Mouse (Mus musculus): ENCODE results near the gene Dclk1. TPM values are rescaled to one million over a fixed set of nuclear protein-coding genes. Genes with fewer than 3 reads are reported as not detected.

Dclk1 gene
- polyA plus RNA-seq, 1 experiment from 2014 or later: 99.0 TPM

DNA sequence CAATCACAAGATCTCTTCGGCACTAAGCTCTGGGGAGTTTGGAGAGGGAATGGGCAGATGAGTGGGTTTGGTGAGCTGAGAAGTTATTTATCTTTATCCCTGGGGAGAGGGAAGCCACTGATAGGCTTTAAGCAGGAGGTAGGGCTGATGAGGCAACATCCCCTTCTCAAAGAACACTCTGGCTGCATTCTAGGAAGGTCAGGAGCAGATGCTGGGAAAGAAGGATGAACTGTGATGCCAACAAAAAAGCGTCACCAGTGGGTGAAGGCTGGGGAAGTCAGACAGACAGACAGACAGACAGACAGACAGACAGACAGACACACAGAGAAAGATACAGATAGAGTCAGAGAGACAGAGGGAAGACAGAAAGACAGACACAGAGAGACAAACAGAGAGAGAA lies 304.9 kb downstream of the Dclk1 start:
- ATAC-seq (ENCODE audit: insufficient read depth, low FRiP score, low TSS enrichment) (no peak), DNase-seq (ENCODE audit: low spot score) (no peak)
- Histone ChIP-seq H3K4me3 (ENCODE audit: low read depth, low read length) (no peak overlapping the region), H3K9me3 (ENCODE audit: control insufficient read depth, low read length) (no peaks in the 10 kb centered on the region), H3K36me3 (ENCODE audit: control insufficient read depth, insufficient read depth, low read length) (no peaks in the 10 kb centered on the region), H3K9ac (ENCODE audit: low read length) (no peak overlapping the region), H3K27me3 (ENCODE audit: control insufficient read depth, insufficient read depth, low read length) (no peaks in the 10 kb centered on the region), H3K4me2 (ENCODE audit: low read depth) (no peak overlapping the region), H3K27ac (ENCODE audit: low read depth, low read length) (no peak overlapping the region), H3K4me1 (ENCODE audit: control insufficient read depth, insufficient read depth, low read length) (peaks cover 11% of the 10 kb centered on the region; the same call in 1 of the 2 replicates)
- 80% methylated on average over 2 of the region's 2 CpGs for WGBS

DNA sequence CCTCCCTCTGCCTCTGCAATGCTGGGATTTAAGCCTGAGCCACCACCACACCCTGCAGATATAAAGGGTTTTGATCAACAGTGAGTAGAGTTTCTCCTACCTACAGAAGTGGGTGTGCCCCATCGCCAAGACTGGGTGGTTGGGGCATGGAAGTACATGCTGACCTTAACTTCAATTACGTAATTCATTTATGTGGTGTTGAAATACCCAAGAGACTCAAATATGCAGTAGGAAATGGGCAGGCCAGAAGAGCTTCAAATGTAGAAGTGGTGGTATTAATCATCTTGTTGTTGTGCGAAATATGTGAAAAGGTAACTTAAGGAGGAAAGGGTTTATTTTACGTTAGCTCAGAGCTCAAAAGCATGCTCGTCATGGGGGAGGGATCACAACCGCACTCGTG lies 307.2 kb downstream of the Dclk1 start:
- DNase-seq (ENCODE audit: low spot score) (no peak), ATAC-seq (ENCODE audit: insufficient read depth, low FRiP score, low TSS enrichment) (no peak)
- Histone ChIP-seq H3K9ac (ENCODE audit: low read length) (no peak overlapping the region), H3K27ac (ENCODE audit: low read depth, low read length) (no peak overlapping the region), H3K4me2 (ENCODE audit: low read depth) (no peak overlapping the region), H3K9me3 (ENCODE audit: control insufficient read depth, low read length) (no peaks in the 10 kb centered on the region), H3K27me3 (ENCODE audit: control insufficient read depth, insufficient read depth, low read length) (no peaks in the 10 kb centered on the region), H3K4me3 (ENCODE audit: low read depth, low read length) (no peak overlapping the region), H3K4me1 (ENCODE audit: control insufficient read depth, insufficient read depth, low read length) (peaks cover 2% of the 10 kb centered on the region; the same call in 1 of the 2 replicates), H3K36me3 (ENCODE audit: control insufficient read depth, insufficient read depth, low read length) (no peaks in the 10 kb centered on the region)
- WGBS: 89% methylated on average over 7 of the region's 7 CpGs

DNA sequence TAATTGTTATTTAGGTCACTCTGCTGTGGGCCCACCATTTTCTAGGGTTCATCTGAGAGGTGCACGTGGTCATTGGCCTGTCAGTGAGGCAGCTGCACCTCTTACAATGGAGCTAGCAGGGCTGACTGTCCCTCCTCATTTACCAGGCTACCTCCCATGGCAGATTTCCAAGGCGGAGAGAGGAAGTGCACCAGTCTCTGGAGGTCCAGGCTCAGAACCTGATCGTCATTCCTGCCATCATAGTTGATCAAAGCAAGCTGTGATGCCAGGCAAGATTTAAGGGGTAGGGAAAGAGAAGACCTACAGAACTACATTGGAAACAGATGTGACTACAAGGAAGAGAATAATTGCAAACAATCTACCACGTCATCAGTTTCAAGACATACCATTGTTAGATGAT lies 308.8 kb downstream of the Dclk1 start:
- no peaks in the 10 kb centered on the region for H3K36me3 ChIP-seq (ENCODE audit: control insufficient read depth, insufficient read depth, low read length)
- ATAC-seq (ENCODE audit: insufficient read depth, low FRiP score, low TSS enrichment) (no peak), DNase-seq (ENCODE audit: low spot score) (no peak)
- no peak overlapping the region for H3K4me3 ChIP-seq (ENCODE audit: low read depth, low read length)
- H3K27me3 ChIP-seq (ENCODE audit: control insufficient read depth, insufficient read depth, low read length): no peaks in the 10 kb centered on the region
- no peaks in the 10 kb centered on the region for H3K9me3 ChIP-seq (ENCODE audit: control insufficient read depth, low read length)
- H3K4me2 ChIP-seq (ENCODE audit: low read depth): no peak overlapping the region
- no peak overlapping the region for H3K27ac ChIP-seq (ENCODE audit: low read depth, low read length)
- WGBS: 71% methylated on average over 4 of the region's 4 CpGs
- H3K4me1 ChIP-seq (ENCODE audit: control insufficient read depth, insufficient read depth, low read length): no peaks in the 10 kb centered on the region
- no peak overlapping the region for H3K9ac ChIP-seq (ENCODE audit: low read length)

DNA sequence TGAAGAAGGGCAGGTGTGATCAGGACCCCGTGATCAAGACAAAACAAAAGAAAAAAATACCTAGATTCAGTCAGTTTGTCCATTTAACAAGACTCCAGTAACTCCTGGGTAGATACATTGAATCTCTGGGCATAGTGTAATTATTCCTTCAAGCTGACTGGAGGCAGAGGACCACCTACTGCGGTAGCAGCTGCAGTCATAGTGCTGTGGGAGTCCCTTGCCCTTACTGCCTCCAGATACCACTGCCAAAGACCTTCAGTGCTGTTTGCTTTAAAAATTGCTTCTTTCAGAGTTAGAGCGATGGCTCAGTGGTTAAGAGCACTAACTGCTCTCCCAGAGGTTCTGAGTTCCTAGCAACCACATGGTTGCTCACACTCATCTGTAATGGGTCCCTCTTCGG lies 309.7 kb downstream of the Dclk1 start:
- no peak overlapping the region for H3K9ac ChIP-seq (ENCODE audit: low read length)
- DNase-seq (ENCODE audit: low spot score) (no peak), ATAC-seq (ENCODE audit: insufficient read depth, low FRiP score, low TSS enrichment) (no peak)
- H3K4me1 ChIP-seq (ENCODE audit: control insufficient read depth, insufficient read depth, low read length): no peaks in the 10 kb centered on the region
- H3K27ac ChIP-seq (ENCODE audit: low read depth, low read length): no peak overlapping the region
- no peaks in the 10 kb centered on the region for H3K9me3 ChIP-seq (ENCODE audit: control insufficient read depth, low read length)
- no peaks in the 10 kb centered on the region for H3K27me3 ChIP-seq (ENCODE audit: control insufficient read depth, insufficient read depth, low read length)
- H3K4me3 ChIP-seq (ENCODE audit: low read depth, low read length): no peak overlapping the region
- no peak overlapping the region for H3K4me2 ChIP-seq (ENCODE audit: low read depth)
- 88% methylated on average over 4 of the region's 4 CpGs for WGBS
- H3K36me3 ChIP-seq (ENCODE audit: control insufficient read depth, insufficient read depth, low read length): no peaks in the 10 kb centered on the region

DNA sequence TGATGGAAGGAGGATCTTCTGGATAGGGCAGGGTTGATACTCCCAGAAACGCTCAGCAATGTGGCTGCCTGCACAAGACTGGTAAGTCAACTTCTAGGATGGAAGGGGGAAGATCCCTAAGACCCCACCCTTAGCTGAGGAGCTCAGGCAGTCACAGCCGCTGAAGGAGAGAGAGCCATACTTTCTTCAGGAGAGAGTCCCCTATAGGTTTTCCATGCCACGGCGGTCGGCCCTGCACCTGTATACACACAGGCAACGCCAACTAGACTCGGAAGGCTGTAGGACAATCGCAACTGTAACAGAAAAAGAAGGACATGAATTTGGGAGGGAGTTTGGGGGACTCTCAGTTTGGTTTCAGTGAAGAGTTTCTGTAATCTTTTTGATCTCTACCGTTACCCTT lies 310.9 kb downstream of the Dclk1 start:
- WGBS: 94% methylated on average over 9 of the region's 9 CpGs
- H3K27me3 ChIP-seq (ENCODE audit: control insufficient read depth, insufficient read depth, low read length): no peaks in the 10 kb centered on the region
- no peak overlapping the region for H3K4me2 ChIP-seq (ENCODE audit: low read depth)
- no peak for ATAC-seq (ENCODE audit: insufficient read depth, low FRiP score, low TSS enrichment)
- H3K9me3 ChIP-seq (ENCODE audit: control insufficient read depth, low read length): no peaks in the 10 kb centered on the region
- H3K36me3 ChIP-seq (ENCODE audit: control insufficient read depth, insufficient read depth, low read length): no peaks in the 10 kb centered on the region
- no peak for DNase-seq (ENCODE audit: low spot score)
- H3K27ac ChIP-seq (ENCODE audit: low read depth, low read length): no peak overlapping the region
- H3K4me3 ChIP-seq (ENCODE audit: low read depth, low read length): no peak overlapping the region
- no peak overlapping the region for H3K9ac ChIP-seq (ENCODE audit: low read length)
- no peaks in the 10 kb centered on the region for H3K4me1 ChIP-seq (ENCODE audit: control insufficient read depth, insufficient read depth, low read length)

DNA sequence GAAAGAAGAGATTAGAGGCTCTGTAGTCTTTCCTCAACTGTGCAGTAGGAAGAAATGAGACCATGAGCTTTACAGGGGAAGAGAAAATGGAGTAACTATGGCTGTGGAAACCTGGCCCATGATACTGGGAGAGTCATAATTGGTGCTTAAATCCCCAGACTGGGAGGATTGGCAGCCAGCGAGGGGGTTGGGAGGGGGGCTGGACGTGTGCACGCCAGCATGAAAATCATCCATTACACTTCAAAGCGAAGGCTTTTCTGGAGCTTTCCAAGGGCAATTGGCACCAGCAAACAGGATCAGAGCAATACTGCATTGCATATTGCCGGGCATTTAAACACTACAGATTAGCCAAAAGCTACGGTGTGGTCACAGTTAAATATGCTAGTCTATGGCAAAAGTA lies 313.7 kb downstream of the Dclk1 start:
- Histone ChIP-seq H3K4me1 (ENCODE audit: control insufficient read depth, insufficient read depth, low read length) (no peaks in the 10 kb centered on the region), H3K4me3 (ENCODE audit: low read depth, low read length) (no peak overlapping the region), H3K9me3 (ENCODE audit: control insufficient read depth, low read length) (no peaks in the 10 kb centered on the region), H3K36me3 (ENCODE audit: control insufficient read depth, insufficient read depth, low read length) (no peaks in the 10 kb centered on the region), H3K4me2 (ENCODE audit: low read depth) (no peak overlapping the region), H3K27me3 (ENCODE audit: control insufficient read depth, insufficient read depth, low read length) (no peaks in the 10 kb centered on the region), H3K27ac (ENCODE audit: low read depth, low read length) (no peak overlapping the region), H3K9ac (ENCODE audit: low read length) (no peak overlapping the region)
- 83% methylated on average over 6 of the region's 6 CpGs for WGBS
- DNase-seq (ENCODE audit: low spot score): no peak
- ATAC-seq (ENCODE audit: insufficient read depth, low FRiP score, low TSS enrichment): no peak

DNA sequence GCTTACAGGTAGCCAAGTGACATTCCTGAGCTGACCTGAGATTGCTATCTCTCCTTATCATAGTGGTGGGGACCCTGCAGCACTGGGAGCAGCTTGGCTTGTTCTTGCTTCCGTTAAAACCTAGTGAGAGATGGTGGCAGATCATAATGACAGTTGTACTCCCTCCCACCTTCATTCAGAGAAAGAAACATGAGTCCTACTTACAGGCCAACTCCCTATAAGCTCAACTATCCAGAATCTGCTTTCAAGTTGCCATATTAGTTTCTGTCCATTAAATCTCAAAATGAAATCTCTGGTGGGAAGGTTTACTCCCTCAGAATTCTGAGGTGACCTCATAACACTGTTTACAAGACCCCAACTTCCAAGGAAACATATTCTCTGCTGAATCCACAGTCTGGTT lies 316.4 kb downstream of the Dclk1 start:
- DNase-seq (ENCODE audit: low spot score) (no peak), ATAC-seq (ENCODE audit: insufficient read depth, low FRiP score, low TSS enrichment) (no peak)
- H3K4me1 ChIP-seq (ENCODE audit: control insufficient read depth, insufficient read depth, low read length): no peaks in the 10 kb centered on the region
- H3K4me2 ChIP-seq (ENCODE audit: low read depth): no peak overlapping the region
- H3K27me3 ChIP-seq (ENCODE audit: control insufficient read depth, insufficient read depth, low read length): no peaks in the 10 kb centered on the region
- 73% methylated on average over 1 of the region's 1 CpGs for WGBS
- no peak overlapping the region for H3K4me3 ChIP-seq (ENCODE audit: low read depth, low read length)
- no peaks in the 10 kb centered on the region for H3K9me3 ChIP-seq (ENCODE audit: control insufficient read depth, low read length)
- no peak overlapping the region for H3K9ac ChIP-seq (ENCODE audit: low read length)
- no peaks in the 10 kb centered on the region for H3K36me3 ChIP-seq (ENCODE audit: control insufficient read depth, insufficient read depth, low read length)
- no peak overlapping the region for H3K27ac ChIP-seq (ENCODE audit: low read depth, low read length)

DNA sequence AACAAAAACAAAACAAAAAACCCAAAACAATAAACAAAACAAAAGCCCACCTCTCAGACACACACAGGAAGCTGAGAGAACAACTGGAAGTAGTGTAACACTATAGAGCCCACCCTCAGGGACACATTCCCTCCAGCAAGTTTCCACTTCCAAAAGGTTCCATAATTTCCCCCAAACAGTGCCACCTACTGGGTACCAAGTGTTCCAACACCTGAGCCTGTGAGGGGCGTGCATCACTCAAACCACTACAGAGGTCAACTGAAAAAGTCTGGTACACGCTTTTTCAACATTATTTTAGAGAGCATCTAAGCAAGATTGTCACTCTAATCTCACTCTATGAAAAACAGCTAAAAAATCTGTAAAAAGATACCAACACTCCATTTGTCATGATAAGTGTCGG lies 325.3 kb downstream of the Dclk1 start:
- Histone ChIP-seq H3K4me1 (ENCODE audit: control insufficient read depth, insufficient read depth, low read length) (0 out of 2 replicates have a peak, but pooled peaks cover 6% of the 10 kb centered on the region), H3K4me3 (ENCODE audit: low read depth, low read length) (no peak overlapping the region), H3K4me2 (ENCODE audit: low read depth) (no peak overlapping the region), H3K36me3 (ENCODE audit: control insufficient read depth, insufficient read depth, low read length) (no peaks in the 10 kb centered on the region), H3K9ac (ENCODE audit: low read length) (no peak overlapping the region), H3K9me3 (ENCODE audit: control insufficient read depth, low read length) (no peaks in the 10 kb centered on the region), H3K27me3 (ENCODE audit: control insufficient read depth, insufficient read depth, low read length) (no peaks in the 10 kb centered on the region), H3K27ac (ENCODE audit: low read depth, low read length) (no peak overlapping the region)
- DNase-seq (ENCODE audit: low spot score) (no peak), ATAC-seq (ENCODE audit: insufficient read depth, low FRiP score, low TSS enrichment) (no peak)
- 91% methylated on average over 3 of the region's 3 CpGs for WGBS

DNA sequence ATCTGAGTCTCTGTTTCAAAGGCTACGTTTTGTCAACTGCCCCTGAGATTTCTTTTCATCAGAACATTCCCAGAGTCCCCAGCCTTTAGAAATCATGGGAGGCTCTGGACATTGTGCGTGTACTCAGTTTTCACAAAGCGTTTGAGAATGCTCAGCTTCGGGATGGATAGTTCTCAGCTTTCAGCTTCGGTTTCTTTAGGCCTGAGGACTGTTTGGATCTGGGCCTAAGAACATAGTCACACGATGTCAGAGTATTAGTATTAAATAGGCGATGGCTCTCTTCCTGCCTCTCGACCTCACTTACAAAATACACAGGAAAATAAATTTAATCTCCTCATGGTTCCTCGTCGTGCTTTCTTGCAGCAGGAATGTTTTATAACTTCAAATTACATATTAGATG lies 327.4 kb downstream of the Dclk1 start:
- no peak for DNase-seq (ENCODE audit: low spot score)
- Histone ChIP-seq H3K4me3 (ENCODE audit: low read depth, low read length) (no peak overlapping the region), H3K27ac (ENCODE audit: low read depth, low read length) (no peak overlapping the region), H3K27me3 (ENCODE audit: control insufficient read depth, insufficient read depth, low read length) (no peaks in the 10 kb centered on the region), H3K36me3 (ENCODE audit: control insufficient read depth, insufficient read depth, low read length) (no peaks in the 10 kb centered on the region), H3K4me2 (ENCODE audit: low read depth) (no peak overlapping the region), H3K9me3 (ENCODE audit: control insufficient read depth, low read length) (no peaks in the 10 kb centered on the region), H3K9ac (ENCODE audit: low read length) (no peak overlapping the region), H3K4me1 (ENCODE audit: control insufficient read depth, insufficient read depth, low read length) (0 out of 2 replicates have a peak, but pooled peaks cover 6% of the 10 kb centered on the region)
- no peak for ATAC-seq (ENCODE audit: insufficient read depth, low FRiP score, low TSS enrichment)
- 87% methylated on average over 10 of the region's 10 CpGs for WGBS

All from neural tube, embryonic 11.5 days (tissue).